Mouse (Mus musculus) right cerebral cortex, adult 18-20 months (tissue): Measurements from ENCODE around the gene Tnrc18.
A peak's percentile ranks its signal among the peaks of the same experiment; 100 is the strongest.

Experiments
- DNase-seq: peaks from one replicate; pipeline ENCODE4 v3.0.0; 2022; ENCODE audit warnings: mixed read lengths

Gene Tnrc18

DNA sequence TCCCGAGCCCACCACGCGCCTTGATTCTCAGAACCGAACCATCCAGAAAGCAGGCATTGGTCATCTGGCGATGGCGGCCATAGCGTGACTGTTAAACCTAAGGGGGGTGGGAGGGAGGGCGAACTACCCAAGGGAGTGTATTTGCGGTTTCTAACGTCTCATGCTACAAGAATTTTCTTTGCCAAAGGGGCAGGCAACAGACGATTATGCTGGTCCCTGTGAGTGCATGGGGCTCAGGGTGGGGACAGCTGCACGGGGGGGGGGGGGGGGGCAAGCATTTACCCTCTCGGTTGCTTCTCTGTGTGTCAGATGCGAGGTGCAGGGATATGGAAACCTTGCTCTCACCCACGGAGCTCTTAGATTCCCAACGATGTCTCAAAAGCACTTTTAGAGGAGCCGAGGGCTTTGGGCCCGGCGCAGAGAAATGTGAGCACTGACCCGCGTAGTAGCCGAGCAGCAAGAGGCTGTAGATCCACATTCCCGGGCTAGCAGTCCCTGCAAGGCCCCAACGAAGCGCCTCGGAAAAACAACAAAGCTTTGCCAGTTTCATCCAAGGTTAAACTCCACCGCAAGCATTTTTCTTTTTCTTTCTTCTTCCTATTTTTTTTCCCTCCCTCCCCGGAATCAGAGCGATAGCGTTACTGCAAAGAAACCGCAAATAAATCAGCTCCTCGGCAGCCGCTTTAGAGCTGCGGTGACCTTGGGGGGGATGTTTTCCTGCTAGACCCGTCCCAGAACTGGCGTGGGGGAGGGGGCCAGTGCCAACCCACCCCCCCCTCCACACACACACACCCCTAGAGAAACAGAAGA, 5.0 kb upstream of the Tnrc18 start:
- peak; percentile 26 for DNase-seq

DNA sequence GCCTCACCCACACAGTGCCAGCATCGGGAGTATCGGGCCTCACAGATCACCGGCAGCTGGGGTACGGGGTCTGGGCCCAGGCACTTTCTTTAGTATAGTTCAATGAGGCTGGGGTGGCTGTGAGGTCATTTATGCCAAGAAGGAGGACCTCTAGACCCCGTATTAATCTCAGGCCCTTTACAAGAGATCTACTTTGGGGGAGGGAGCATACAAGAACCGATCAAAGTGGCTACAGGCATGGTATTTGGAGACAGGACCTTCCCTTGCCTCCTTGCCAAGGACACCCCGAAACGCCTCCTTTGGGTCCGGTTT, 4.5 kb upstream of the Tnrc18 start:
- DNase-seq = peak; percentile 15

GRCm38 (mm10) chr5:142821266-142821973, 4.0 kb upstream of the Tnrc18 start:
- peak; percentile 70 for DNase-seq

DNA sequence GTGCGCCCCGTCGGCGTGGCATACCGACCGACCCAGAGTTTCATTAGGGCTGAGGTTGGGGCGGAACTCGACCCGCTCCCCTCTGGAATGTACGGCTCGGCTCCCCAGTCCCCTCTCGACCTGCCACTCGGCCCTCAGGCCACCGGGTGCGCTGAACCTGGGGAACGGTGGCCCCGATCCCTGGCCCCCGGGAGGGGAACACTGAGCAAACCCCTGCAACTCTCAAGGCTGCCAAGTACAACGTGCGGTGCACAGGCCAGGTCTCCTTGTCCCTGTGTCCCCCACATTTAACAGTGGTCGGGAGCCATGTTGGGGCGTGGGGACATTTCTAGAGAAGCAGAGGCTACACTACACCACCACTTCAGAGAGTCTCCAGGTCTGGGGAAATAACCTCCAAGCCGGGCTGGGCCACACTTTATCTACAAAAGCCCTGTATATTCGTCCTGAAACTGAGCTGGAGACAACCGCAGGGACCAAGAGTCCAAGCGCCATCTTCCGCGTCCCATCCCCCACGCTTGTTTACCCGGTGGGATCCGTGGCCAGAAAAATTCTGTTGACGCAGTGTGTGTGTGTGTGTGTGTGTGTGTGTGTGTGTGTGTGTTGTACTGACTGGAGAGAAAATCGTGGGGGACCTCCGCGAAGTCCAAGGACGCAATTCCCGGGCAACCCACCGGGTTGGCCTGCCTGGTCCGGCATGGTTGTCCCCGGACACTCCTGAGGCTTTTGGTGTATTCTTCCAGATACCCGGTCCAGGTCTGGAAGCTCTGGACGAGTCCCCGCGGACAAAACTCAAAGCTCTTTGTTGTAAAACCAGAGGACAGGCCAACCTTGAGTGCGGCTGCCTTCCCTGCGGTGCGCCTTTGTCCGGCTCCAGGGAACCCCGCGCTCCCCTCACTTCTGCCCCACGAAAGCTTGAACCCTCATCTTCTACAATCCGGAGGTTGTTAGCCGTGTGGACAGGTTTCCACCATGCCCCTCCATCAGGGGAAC, 3.1 kb upstream of the Tnrc18 start:
- peak; percentile 57 for DNase-seq

- peak; percentile 89 for DNase-seq
These were observed 2.2 kb upstream of the Tnrc18 start for GRCm38 (mm10) chr5:142819385-142820275.

GRCm38 (mm10) chr5:142818435-142819360, 1.2 kb upstream of the Tnrc18 start:
- peak; percentile 55 for DNase-seq

DNA sequence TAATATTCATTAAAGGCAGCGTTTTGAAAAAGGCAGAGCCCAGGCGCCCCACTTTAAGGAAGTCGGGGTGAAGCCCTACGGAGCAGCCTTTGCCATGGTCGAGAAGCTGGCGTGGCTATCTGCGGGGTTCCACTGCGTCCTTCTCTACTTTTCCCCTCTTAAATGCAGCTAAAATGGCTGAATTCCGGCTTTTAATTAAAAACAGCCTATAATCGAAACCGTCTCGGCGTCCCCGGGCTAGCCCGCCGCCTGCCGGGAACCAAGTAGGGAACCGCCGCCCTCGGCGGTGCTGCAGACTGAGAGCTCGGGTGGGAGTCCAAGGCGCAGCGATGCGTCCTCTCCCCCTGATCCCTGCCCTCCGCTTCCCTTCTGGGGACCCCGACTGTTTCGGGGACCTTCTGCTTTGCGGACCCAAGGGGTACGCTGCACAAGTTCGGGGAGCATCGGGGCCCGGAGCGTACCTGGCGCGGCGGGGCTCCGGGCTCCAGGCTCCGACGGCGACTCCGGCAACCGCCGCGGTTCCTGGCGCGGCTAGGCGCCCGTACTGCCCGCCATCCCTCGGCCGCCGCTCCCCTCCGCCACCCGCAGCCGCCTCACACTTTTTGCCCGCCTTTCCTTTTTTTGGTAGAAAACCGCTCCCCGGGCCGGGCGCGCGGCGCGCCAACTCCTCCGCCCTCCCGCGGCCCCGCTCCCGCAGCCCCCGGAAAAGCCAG, 495 bp downstream of the Tnrc18 start:
- peak; percentile 74 for DNase-seq

DNA sequence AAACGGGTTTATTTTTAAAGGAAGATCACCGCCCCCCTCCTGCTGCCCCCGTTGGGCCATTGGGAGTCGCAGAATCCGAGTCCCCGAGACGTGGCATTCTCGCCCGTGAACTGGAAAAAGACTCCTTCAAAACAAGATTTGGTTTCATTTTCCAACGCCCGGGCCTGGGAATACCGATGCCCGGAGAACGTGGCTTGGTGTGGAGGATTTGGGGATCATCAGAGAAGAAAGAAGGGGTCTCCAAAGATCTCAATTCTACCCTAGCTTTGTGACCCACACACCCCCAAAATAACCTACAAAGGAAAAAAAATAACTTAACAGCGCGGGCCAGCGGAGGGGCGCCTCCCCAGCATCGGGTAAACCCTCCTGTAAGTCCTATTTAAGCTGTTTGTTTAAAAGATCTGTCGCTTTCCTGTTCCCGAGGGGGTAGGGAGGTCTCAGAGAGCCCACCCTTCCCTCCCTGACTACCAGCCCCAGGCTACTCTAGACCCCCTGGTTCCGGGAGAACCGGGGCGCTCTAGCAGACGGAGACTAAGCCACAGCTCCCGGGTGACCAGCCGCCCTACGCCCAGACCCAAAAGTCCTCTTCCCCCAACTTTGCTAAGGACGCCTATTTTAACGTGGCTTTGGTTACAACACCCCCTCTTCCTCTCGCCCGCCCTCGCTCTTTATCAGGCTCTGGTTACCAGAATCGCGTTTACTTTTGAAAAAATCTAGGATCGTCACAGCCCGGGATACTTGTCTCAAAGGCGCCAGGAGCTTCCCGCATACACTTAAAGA, 1.2 kb downstream of the Tnrc18 start:
- DNase-seq = peak; percentile 58

DNA sequence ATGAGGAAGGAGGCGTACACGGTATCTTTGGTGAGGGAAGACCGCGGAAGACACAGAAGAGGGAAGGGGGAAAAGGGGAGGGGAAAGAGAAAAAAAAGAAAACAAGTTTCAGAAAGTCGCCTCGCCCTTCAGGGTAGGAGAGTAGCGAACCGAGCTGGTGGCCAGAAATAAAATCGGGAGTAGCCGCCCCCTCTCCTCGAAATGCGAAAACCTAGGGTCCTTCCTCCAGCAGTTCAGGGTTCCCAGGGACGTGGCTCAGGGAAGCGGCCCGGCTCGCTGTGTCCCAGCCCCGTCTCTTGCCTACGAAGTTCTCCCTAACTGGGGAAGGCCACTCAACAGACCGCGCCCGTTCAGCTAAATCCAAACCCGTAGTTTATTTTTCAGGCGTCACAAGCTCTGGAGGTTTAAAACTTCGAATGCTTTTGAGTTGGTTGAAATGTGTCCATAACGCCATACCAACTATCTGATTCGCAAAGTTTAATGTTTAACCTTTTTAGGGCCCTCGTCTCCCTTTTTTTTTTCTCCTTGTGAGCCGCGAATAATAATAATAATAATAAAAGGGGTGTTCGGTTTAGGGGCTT, 2.0 kb downstream of the Tnrc18 start:
- no peak for DNase-seq

DNA sequence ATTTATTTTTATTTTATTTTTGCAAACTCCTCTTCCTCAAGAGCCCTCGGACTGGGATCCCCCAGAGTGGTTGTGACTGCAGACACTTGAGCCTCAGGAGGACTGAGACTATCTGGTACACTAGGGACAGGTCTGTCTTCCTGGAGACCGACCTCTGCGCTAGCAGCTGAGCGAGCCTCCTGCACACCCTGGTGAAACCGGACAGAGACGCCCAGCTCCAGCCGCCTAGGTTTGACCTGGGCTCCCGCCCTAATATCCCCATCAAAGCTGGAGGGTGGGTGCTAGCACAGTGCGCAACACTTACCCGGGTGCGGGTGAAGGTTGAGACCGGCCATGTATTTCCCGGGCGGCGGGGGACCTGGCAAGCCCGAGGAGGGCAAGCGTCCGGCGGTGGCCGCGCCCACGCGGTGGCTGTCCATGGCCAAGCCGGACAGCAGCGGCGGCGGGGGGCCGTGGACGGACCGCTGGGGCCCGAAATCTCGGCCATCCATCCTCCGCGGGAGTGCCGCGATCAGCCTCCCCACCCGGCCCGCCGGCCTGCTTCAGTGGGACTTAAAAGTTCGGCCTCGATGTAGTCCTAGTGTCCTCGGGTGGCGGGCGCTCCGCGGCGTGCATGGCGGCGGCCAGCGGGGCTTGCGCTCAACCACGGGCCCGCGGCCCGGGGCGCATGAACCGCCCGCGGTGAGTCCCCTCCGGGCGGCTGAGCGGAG, 2.6 kb downstream of the Tnrc18 start:
- no peak for DNase-seq

GRCm38 (mm10) chr5:142814161-142814651, 3.3 kb downstream of the Tnrc18 start:
- no peak for DNase-seq

GRCm38 (mm10) chr5:142813722-142814111, 3.7 kb downstream of the Tnrc18 start:
- DNase-seq = no peak

DNA sequence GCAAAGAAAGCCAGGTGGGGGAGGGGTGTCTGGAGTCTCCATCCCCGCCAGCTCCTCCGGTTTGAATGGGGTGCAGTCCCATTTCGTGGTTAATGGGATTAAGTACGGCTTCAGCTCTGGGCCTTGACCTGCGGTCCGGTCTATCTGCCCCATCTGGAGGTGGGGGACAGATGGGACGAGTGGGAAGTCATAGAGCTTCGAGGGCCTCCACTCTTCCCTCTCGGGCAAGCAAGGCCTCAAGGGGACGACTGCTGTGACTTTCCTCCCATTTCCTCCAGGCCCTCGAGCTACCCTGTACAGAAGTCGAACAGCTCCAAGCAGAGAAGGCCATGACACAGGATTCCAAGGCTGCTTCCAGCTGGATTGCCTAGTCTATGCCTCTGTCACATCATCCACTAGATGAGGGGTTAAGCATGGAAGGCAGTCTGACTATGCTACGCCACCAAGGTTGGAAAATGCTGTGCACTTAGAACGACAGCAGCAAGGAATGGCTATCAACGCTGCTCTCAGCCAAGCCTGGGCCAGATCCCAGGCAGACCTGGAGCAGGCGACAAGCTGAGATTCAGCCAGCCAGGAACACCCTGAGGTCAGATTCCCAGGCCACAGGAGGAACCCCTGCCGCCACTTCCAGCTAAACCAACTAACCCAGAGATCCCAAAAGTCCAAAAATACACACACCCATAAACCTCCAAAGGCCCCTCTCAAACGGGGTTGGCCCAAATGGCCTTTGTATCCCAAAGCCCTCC, 4.3 kb downstream of the Tnrc18 start:
- DNase-seq = no peak

DNA sequence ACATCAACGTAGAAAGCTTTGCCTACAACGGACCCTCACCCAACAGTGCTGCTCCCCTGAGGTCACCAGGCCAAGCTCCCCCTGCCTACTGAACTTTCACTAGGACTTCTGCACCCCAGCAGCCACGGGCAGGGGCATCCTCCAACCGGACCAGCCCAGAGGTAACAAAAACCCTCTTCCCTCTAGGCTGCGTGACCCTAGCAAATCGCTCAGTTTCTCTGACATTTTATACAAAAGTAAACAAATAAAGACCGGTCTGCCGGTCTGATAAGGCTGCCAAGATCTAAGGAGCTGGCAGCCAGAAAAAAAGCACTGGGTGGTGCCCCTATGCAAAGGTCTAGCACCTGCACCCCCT, 4.9 kb downstream of the Tnrc18 start:
- DNase-seq = no peak

DNA sequence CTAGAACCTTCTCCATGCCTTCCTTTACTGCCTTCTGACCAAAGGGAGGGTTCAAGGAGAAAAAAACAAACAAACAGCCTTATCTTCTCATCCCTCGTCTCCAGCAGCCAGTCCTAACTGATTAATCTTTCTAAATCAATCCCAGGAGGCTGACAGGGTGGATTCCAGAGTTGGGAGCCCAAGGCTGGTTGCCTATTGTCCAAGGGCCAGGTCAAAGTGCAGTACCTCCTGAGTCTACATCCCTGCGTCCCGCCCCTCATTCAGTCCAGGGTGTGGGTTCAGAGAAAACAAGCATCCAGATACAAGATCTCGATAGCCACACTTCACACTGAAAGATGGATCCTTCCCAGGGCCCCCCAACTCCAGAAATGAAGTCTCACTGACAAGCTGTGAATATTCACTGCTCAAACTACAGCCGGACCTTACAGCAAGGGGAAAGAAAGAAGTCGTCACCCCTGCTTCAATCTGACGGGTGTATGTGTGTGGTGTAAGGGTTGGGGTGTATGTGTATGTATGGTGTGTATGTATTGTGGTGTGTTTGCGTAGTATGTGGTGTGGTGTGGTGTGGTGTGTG, 5.5 kb downstream of the Tnrc18 start:
- DNase-seq = no peak

GRCm38 (mm10) chr5:142810710-142811599, 6.5 kb downstream of the Tnrc18 start:
- no peak for DNase-seq
